Mouse (Mus musculus): ENCODE data around the gene Cd244a.

GRCm38 (mm10) chr1:171556366-171556765 lies 2.6 kb upstream of the Cd244a start:
- TF ChIP-seq CTCF (IDR thresholded peaks at IDR 0.05; ENCODE audit: insufficient read depth, low read length) (no peak), POLR2A (IDR thresholded peaks at IDR 0.05; ENCODE audit: borderline replicate concordance, extremely low read depth, low read depth, low read length) (no peak)

Data from lung, adult 2 months (tissue).